Mouse (Mus musculus) lung, adult 2 months (tissue): ENCODE measurements around the gene Alpk1.

Source experiments
- CTCF ChIP-seq: fragments of 200-500 bp; IDR thresholded peaks from 2 replicates; pipeline ENCODE4 v1.5.1; 2011; ENCODE audit warnings: mild to moderate bottlenecking, low read length, control low read depth; ENCODE audit not compliant: insufficient read depth
- POLR2A ChIP-seq: fragments of 200-500 bp; IDR thresholded peaks from 2 replicates; pipeline ENCODE4 v1.6.1; 2011; ENCODE audit warnings: low read depth, mild to moderate bottlenecking, control low read depth, low read length, borderline replicate concordance; ENCODE audit errors: extremely low read depth

GRCm38 (mm10) chr3:127639875-127640761 is 140.2 kb downstream of the Alpk1 start:
- TF ChIP-seq POLR2A = no peak
- TF ChIP-seq CTCF = no peak
